Mouse (Mus musculus) gastrocnemius, adult 18-20 months (tissue): ENCODE data around the gene Acadvl. TPM values are rescaled to one million over a fixed set of nuclear protein-coding genes. Genes with fewer than 3 reads are reported as not detected.

Experiments
- DNase-seq: peaks from one replicate; pipeline ENCODE4 v3.0.0; 2021; ENCODE audit warnings: low spot score
- total RNA-seq, 2 experiments: library from RNA; stranded (reverse); gene quantifications; 2 replicates each; pipeline ENCODE4 v1.2.3; 2021

Gene Acadvl
- total RNA-seq, 2 experiments from 2014 or later, result 319 to 378 TPM

DNA sequence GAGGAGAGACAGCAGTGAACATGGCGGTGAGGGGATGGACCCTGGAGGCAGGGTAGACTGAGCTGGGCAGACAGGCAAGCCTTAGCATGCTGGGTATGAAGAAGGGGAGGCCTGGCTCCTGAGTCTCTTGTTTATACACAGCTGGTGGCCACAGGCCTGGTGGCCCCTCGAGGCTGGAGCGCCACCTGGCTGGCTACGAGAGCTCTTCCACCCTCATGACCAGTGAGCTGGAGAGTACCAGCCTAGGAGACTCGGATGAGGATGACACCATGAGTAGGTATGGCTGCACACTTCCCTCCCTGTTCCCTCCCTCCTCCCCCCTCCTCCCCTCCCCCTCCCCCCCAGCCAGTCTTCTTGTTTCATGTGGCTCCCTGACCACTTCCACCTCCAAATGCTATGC is 9.7 kb downstream of the Acadvl start:
- DNase-seq, result no peak

DNA sequence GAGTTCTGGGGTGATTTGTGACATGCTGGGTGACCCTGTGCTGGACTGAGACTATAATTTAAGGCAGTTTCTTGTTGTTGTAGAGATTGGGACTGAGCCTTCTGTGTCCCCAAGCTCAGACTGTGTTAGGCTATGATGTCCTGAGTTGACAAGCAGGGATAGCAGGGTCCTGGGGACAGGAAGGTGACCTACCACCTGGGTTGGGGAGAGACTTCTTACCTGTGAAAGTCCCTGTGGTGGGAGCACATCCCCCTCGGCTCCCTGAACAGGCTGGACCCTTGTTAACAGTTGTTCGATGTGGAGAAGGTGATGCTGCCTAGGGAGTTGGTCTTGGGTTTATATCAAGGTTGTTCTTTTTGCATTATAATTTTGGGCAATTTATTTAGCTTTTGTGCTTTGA is 12.7 kb downstream of the Acadvl start:
- DNase-seq, result no peak

DNA sequence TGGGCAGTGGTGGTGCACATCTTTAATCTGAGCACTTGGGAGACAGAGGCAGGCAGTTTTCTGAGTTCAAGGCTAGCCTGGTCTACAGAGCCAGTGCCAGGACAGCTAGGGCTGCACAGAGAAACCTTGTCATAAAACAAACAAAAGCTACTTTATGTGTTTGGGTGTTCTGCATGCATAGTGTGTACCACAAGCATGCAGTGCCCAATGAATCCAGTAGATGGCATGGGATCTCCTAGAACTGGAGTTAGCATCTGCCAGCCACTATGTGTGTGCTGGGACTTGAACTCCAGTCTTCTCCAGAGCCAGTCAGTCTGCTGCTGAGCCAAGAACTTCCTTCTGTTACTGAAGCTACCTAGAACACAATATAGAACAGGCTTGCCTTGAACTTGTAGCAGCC is 13.3 kb downstream of the Acadvl start:
- no peak for DNase-seq

DNA sequence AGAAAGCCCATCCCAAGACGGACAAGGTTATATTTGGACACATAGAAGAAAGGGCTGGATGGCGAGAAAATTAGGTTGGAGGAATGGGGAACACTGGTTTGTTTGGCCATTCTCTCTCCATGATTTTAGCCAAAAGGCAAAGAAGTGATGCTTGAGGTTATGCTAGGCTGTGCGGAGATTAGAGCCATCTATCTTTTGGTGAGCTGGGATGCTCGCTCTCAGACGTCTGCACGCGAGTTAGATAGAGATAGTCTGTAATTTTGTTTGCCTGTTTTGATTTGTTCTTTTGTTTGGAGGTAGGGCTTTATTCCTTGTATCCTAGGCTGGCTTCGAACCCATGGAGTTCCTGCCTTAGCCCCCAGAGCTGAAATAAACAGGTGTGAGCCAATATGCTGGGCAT is 14.1 kb downstream of the Acadvl start:
- DNase-seq, result no peak

DNA sequence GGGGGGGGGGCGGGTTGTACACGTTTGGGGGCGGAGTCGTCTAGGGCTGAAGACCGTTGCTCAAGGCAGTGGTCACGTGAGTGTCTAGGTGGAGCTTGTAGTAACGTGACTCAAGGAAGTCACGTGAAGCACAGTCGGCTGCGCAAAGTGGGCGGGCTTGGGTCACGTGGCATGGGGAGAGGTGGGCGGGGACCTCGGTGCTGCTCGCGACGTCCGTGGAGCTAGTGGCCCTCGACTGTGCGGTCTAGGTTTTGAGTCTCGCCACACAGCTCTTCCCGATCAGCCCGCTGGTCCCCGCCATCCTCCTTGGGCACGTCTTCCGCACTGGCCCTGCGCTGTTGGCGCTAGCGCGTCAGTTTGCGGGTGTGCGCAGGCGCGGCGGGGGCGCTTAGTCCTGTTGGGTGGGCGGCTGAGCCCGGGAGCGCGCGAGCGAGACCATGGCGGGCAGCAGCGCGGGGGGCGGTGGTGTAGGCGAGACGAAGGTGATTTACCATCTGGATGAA is 14.8 kb downstream of the Acadvl start, which contains the start of gene Dvl2:
TSS of gene Dvl2 (plus strand) at position 200 of the 503 bp plus-strand sequence.
- DNase-seq, result peak; percentile 92

DNA sequence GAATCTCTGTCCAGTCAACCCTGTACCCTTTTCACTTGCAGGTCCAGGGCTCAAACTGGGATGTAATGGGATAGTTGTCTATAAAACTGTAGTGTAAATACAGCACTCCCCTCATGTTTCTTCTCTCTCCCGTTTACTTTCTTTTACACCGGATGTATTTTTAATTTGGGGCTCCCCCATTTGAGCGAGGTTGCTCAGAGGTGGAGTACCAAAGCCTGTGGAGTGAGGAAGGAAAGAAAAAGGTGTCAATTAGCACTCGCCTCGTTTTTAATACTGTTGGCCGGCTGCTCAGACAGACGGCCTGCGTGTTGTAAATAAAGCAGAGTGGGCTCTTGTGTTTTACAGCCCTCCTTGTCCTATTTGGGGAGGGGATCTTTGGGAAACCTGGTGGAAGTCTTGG is 15.5 kb downstream of the Acadvl start:
- DNase-seq, result no peak

DNA sequence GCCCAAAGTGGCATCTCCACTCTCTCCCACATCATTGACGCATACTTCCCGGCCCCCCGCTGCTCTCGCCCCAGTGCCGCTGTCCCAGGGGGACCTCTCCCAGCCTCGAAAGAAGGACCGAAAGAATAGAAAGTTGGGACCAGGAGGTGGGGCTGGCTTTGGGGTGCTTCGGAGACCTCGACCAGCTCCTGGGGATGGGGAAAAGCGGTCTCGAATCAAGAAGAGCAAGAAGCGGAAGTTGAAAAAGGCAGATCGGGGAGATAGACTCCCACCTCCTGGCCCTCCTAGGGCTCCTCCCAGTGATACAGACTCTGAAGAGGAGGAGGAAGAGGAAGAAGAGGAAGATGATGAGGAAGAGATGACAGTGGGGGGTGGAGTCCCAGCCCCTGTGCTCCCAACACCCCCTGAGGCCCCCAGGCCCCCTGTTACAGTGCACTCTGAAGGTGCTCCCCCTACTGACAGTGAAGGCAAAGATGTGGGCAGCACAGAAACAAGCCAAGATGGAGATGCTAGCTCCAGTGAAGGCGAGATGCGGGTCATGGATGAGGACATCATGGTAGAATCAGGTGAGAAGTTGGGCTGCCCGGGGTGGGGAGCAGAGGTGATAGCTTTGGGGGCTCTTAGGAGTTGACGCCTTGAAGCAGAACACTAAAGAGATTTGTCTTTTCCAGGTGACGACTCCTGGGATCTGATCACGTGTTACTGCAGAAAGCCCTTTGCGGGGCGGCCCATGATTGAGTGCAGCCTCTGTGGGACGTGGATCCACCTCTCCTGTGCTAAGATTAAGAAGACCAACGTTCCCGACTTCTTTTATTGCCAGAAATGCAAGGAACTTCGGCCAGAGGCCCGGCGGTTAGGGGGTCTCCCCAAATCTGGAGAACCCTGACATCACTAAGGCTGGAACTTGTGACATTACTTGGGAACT is 16.4 kb downstream of the Acadvl start:
- DNase-seq, result no peak

DNA sequence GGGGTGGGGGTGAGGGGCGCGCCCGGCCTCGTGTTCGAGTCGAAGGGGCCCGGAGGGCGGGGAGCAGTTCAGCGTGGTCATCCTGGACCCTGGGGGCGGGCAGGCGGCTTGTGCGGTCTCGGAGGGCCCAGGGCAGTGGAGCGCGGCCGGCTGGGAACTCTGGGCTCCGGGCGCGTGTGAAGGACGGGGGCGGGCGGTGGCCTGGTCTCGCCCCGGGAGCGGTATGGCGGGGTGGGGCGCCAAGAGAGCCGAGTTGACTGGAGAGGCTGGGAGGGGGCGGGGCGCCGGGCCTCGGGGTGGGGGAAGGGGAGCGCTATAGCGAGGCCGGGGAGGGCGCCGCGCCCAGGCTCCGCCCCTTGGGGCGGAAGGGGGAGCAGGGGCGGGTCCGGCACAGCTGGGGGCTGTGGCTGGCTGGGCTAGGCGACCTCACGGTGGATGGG is 18.1 kb downstream of the Acadvl start:
- DNase-seq, result peak; percentile 90

DNA sequence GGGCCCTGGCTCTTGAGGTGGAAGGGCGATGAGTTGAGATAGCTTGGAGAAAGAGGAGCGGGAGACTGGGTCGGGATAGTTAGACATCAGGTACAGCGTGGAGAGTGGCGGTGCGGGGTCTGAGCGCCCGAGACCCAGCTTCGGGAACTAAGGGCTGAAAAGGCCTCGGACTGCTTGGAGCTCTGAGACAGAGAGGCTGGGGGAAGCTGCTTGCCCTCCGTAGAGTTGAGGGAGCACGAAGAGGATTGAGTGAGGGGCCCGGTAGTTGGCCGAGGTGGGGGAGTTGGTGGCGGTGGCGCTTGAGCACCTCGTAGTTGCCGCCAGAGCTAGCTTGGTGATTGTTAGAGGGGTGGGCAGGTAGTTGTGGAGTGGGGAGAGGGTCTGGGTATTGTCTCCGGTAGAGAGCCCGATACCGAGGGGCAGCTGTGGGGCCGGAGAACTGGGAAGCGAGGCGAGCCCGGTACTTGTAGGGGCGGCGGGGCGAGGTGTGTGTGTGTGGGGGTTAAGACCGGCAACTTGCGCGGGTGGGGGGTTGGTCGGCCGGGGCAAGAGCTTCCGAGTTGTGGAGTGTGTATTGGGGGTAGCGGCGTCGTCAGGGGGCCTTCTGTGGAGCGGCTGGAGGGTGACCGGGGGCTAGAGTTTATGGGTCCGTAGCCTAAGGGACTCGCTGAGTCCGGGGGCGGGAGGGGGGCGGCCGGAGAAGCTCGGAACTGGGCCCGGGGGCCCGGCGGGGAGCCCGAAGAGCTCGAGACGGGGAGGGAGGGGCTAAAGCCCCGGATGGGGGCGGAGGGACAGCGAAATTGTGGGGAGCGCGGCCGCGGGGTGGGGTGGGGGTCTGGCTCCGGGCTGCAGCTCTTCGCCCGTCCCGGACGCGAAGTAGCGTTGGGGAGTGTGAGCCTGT is 18.8 kb downstream of the Acadvl start:
- DNase-seq, result peak; percentile 43

DNA sequence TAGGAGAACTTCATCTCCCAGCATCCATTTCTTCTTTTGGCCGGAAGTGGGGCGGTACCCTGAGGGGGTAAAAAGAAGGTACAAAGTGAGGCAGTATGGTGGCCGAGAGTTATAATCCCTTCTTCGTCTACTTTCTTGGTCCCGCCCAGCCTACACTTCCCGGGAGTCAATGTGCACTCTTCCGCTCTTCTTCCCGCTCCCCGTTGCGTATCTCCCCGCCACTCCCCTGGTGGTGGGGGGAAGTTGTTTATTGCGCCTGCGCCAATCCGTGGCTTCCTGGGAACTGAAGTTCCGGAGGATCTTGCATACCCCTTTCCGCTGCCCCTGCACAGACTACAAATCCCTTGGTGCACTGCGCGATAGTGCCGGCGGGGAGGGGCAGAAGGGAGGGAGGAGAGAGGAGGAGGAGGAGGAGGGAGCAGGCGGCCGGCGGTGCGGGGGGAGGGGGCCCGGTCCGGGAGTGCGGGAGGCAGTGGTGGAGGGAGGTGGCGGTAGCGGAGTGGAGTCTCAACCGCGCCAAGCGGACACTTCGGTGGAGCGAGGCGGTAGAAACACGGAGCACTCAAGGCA is 19.7 kb downstream of the Acadvl start, which contains the start of gene Phf23:
TSS of gene Phf23 (plus strand) at position 387 of the 570 bp plus-strand sequence.
- DNase-seq, result peak; percentile 99

DNA sequence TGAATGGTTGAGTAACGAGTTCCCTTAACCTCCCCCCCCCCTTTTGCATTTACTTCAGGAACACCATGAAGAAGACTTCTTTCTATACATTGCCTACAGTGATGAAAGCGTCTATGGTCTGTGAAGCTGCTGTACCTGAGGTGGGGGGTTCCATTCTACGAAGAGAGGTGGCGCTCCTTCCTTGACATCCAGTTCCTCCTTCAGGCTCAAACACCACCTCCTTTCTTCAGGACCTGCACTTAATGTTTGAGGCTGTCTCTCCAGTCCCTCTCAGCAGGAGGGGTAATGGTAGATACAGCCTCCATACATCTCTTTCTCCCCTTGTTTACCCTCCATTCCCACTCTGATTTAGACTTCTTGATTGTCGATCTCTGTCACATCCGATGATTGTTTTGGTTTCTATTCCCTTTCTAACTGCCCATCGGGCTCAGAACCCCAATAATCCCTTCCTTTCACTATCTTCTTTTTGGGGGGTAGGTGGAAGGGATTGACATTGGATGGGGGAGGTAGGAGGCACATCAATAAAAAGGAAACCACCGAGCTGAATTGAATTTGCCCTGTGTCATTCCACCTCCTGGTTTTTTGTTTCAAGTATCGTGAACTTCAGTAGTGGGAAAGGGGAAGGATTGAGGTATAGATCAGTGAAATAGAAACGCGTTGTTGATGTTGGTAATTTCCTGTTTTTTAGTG is 20.7 kb downstream of the Acadvl start:
- no peak for DNase-seq

DNA sequence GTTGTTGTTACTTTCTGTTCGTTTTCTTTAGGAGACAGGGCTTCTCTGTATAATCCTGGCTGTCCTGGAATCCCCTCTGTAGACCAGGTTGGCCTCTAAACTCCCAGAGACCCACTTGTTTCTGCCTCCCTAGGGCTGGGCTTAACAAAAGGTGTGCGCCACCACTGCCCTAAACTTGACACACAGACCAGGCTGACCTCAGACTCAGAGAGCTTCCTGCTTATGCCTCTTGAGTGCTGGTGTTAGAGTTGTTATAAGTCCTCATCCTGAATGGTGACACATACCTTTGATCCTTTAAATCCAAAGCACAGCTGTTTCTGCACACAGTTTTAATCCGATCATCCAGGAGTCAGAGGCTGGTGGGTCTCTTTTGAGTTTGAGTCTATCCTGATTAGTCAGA is 22.3 kb downstream of the Acadvl start:
- no peak for DNase-seq

DNA sequence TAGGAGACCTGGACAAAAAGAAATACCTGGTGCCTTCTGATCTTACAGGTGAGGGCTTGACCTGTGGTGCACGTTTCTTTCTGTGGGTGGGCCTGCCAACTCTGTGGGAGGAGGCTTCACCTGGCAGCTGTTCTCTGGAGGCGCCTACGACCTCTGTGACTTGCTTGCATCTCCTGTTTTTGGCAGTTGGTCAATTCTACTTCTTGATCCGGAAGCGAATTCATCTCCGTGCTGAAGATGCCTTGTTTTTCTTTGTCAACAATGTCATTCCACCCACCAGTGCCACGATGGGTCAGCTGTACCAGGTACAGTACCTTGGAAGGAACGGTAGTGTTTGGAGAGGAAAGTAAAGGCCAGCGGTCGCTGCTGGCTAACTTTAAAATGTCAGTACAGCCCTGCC is 22.8 kb downstream of the Acadvl start:
- DNase-seq, result no peak

DNA sequence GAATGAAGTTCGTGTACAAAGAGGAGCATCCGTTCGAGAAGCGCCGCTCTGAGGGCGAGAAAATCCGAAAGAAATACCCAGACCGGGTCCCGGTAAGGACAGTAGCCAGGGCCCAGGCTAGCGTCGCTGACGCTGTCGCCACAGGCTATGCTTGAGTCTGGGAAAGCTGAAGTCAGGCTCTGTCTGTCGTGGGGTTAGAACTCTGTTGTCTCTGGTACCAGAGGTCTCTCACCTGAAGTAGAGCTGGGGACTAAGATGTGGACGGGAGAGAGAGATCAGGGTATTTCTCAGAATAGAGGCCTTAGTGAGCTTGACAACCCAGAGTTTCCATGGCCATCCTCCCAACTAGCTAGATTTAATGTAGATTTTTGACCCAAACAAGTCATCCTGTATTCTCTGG is 23.5 kb downstream of the Acadvl start:
- no peak for DNase-seq

DNA sequence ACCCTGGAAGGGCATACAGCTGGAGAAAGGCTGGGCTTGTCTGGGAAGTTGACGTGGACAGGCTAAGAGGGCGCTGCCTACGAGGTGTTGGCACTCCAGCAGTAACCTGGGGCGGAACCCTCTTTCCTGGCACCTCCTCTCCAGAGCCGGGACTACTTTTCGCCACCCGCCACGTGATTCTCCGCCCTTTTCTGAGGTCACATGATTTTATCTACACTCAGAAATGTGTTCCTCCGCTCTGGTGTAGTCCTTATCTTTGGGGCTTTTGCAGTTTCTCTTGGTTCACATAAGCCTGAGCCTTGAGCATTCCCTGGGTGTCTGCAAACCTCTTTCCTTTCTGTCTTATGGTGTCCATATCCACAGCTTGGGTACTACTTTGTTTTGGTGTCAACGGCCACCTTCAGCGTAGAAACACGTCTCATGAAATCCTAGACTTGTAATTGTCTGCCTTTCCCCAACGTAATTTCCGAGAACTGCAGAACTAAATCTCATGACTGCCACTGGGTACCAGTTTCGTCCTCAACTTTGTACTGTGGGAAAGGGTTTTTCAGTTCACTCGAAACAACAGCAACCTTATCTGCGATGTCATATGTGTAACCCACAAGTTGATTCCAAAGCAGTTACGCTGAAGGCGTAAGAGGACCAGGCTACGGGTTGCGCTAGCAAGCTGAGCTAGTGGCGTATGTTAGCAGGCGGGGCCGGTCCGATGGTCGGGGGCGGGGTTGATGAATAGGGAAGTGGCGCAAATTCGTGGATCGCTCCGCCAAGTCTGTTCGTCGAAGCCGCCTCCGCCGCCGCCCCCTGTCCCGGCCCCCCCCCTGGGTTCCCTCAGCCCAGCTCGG is 24.1 kb downstream of the Acadvl start, which contains the start of gene Gabarap:
TSS of gene Gabarap (plus strand) at position 294 of the 842 bp plus-strand sequence.
- peak; percentile 97 for DNase-seq

DNA sequence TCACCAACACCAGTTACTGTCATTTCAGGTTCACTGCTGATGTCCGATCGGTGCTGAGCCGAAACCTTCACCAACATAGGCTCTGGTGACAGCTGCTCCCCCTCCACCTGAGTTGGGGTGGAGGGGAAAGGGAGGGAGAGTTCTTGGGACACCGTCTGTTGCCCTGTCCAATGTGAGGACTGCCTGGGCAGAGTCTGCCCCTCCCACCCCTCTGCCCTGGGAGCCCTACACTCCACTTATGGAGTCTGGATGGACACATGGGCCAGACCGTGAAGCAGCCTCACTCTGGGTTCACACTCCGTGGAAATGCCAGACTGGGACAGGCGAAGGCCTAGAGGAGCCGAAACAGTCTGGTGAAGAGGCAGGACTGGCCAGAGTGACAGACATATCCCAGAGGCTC is 25.3 kb downstream of the Acadvl start:
- DNase-seq, result no peak

DNA sequence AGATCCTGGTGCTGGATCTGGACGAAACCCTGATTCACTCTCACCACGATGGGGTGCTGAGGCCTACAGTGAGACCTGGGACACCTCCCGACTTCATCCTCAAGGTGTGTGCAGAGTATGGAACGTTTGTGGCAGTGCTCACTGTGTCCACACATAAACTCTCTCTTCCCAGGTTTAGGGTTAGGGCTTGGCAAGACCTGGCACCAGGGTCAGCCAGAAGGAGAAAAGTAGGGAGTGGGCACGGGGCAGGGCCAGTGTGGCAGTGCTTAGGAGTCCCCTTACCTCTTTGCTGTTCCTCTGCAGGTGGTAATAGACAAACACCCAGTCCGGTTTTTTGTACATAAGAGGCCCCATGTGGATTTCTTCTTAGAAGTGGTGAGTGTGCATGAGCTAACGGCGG is 30.8 kb downstream of the Acadvl start:
- no peak for DNase-seq

DNA sequence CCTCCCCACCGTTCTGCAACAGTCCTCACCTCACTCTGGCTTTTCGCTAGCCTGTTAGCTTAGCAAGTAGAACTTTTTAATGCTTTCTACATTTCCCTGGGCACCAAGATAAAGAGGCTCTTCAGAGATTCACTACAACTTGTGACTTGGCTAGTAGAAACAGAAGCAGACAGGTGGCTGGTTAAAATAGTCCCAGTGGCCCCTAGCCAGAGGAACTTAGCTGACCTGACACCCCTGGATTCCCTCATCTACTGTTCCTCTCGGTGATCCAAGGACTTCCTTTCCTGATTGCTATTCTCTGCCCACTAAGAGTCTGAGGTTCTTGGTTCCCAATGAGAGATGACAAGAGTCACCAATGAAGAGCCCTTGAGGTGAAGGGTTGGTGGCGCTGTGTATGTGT is 31.8 kb downstream of the Acadvl start:
- DNase-seq, result peak; percentile 81

DNA sequence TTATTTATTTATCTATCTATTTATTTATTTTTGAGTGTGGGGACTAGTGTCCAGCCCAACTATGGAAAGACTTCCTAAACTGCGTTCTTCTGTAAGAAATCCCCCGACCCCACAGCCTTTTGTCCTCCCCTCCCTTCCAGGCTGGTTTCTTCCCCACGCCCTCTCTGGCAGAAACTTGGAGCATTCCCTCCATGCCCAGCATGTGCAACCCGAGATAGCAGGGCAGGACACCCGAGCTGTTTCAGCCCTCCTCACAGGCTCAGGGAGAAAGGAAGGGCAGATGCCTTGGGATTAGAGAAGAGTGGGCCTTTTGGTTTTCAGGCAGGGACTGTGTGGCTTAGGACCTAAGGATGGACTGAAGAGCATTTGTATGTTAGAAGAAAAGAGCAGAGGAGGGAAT is 32.3 kb downstream of the Acadvl start:
- peak; percentile 77 for DNase-seq

DNA sequence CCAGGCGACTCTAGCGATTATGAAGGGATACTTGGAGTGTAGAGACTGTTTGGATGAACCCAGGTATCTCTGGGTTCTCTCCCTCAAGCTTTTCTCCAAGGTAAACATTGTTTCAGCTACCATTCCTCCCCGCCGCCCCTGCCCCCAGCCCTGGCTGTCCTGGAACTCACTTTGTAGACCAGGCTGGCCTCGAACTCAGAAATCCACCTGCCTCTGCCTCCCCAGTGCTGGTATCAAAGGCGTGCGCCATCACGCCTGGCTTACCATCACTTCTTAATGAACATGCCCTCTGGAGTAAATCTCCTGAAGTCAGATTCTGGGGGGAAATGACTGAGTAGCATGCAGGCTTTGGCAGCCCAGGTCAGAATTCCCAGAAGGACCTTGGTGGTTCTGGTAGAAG is 33.0 kb downstream of the Acadvl start, which contains the start of gene Elp5:
TSS of gene Elp5 (minus strand) at position 293 of the 400 bp plus-strand sequence.
- no peak for DNase-seq
